Mouse (Mus musculus): ENCODE measurements around the gene Ak5.

GRCm38 (mm10) chr3:152609076-152609475 is 59.1 kb downstream of the Ak5 start:
- TF ChIP-seq CTCF (IDR thresholded peaks at IDR 0.05; ENCODE audit: control insufficient read depth, insufficient read depth, insufficient read length), result no peak
- TF ChIP-seq MYOD1 (IDR thresholded peaks at IDR 0.05; ENCODE audit: control insufficient read depth, insufficient read length, low read depth), result no peak
- no peak for TF ChIP-seq MAX (IDR thresholded peaks at IDR 0.05)
- TF ChIP-seq USF1 (IDR thresholded peaks at IDR 0.05; ENCODE audit: low read depth), result no peak
- no peak for TF ChIP-seq MYOG (IDR thresholded peaks at IDR 0.05; ENCODE audit: control insufficient read depth, extremely low read depth, insufficient read length)
- no peak for TF ChIP-seq CEBPB (IDR thresholded peaks at IDR 0.05; ENCODE audit: low read depth)
- no peak for TF ChIP-seq FOSL1 (IDR thresholded peaks at IDR 0.05; ENCODE audit: insufficient read depth, low read length, poor library complexity, severe bottlenecking)
